Mouse (Mus musculus): Measurements from ENCODE around the gene Gnb4. TPM values are rescaled to one million over a fixed set of nuclear protein-coding genes. Genes with fewer than 3 reads are reported as not detected.

Gnb4 gene
- total and polyA plus RNA-seq, 3 experiments = 0.38 to 5.0 (median 0.41) TPM

GRCm38 (mm10) chr3:32660831-32661555 is 44.6 kb upstream of the Gnb4 start:
- H3K79me2 ChIP-seq (replicated peaks; ENCODE audit: control insufficient read depth, extremely low read depth, insufficient read depth, poor library complexity, severe bottlenecking) = no peaks in the 10 kb centered on the region
- H3K9ac ChIP-seq (ENCODE audit: insufficient read depth, low read depth) = no peak overlapping the region
- in situ Hi-C loops (cut with MboI; ENCODE audit: low pct_ligation_motif_present, low pct_unique_long_range_greater_than_20kb, low sequenced_read_pairs) = no loop called here
- no peaks in the 10 kb centered on the region for H3K9me3 ChIP-seq (replicated peaks; ENCODE audit: low read length)
- peaks cover 11 to 20% of the 10 kb centered on the region in 2 experiments for H3K4me1 ChIP-seq (ENCODE audit: control insufficient read depth in 1 of 2, insufficient read depth in 2 of 2)
- dilution Hi-C loops (cut with MboI; ENCODE audit: extremely low pct_ligation_motif_present, extremely low pct_unique_long_range_greater_than_20kb, low sequenced_read_pairs) = no loop called here
- peak; percentile 33 for DNase-seq (ENCODE audit: extremely low read depth)
- TF ChIP-seq MXI1 (IDR thresholded peaks at IDR 0.05; ENCODE audit: low read depth, low read length) (0 out of 2 replicates have a peak, but pooled peaks have one; percentile 9), CTCF (conservative IDR thresholded peaks at IDR 0.05 in 1 of 2, IDR thresholded peaks at IDR 0.05 in 1 of 2; ENCODE audit: low read depth in 2 of 2, low read length in 2 of 2) (no peak)
- no peaks in the 10 kb centered on the region for H3K27me3 ChIP-seq (replicated peaks)
- H3K27ac ChIP-seq (ENCODE audit: insufficient read depth, low read depth) = no peak overlapping the region
- H3K4me3 ChIP-seq (replicated peaks in 1 of 3; ENCODE audit: low read depth in 2 of 3, low read length in 2 of 3, poor library complexity in 1 of 3) = no peak overlapping the region
- H3K4me2 ChIP-seq (ENCODE audit: insufficient read depth, low read depth, poor library complexity, severe bottlenecking) = no peak overlapping the region
- no peaks in the 10 kb centered on the region for H3K36me3 ChIP-seq (replicated peaks in 1 of 2; ENCODE audit: control insufficient read depth in 1 of 2, insufficient read depth in 1 of 2, low read length in 1 of 2)

DNA sequence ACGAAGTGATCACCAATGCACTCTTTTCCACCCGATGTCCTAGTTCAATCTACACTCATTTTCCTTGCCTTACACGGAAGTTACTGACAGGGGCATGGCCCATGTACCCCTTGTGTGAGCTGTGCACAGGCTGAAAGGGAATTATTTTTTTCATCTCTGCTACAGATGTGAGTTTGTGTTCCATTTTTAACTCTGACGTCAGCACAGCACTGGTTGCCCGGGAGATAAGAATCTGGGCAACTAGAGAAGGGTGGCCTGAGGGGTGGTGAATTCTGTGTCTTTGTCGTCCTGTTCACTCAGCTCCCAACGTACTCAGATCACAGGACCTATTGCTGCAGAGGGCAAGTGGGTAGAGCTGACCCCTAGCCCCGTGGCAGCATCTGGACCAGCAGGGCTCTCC is 43.9 kb upstream of the Gnb4 start:
- dilution Hi-C loops (cut with MboI; ENCODE audit: extremely low pct_ligation_motif_present, extremely low pct_unique_long_range_greater_than_20kb, low sequenced_read_pairs) = no loop called here
- H3K9me3 ChIP-seq (replicated peaks; ENCODE audit: low read length) = no peaks in the 10 kb centered on the region
- H3K9ac ChIP-seq (ENCODE audit: insufficient read depth, low read depth) = no peak overlapping the region
- peaks cover 11 to 20% of the 10 kb centered on the region in 2 experiments for H3K4me1 ChIP-seq (ENCODE audit: control insufficient read depth in 1 of 2, insufficient read depth in 2 of 2)
- H3K36me3 ChIP-seq (replicated peaks in 1 of 2; ENCODE audit: control insufficient read depth in 1 of 2, insufficient read depth in 1 of 2, low read length in 1 of 2) = no peaks in the 10 kb centered on the region
- H3K79me2 ChIP-seq (replicated peaks; ENCODE audit: control insufficient read depth, extremely low read depth, insufficient read depth, poor library complexity, severe bottlenecking) = no peaks in the 10 kb centered on the region
- TF ChIP-seq MEF2A (IDR thresholded peaks at IDR 0.05; ENCODE audit: borderline replicate concordance, low read depth, low read length) = peak; percentile 99
- TF ChIP-seq EP300 (IDR thresholded peaks at IDR 0.05; ENCODE audit: low read length) = peak; percentile 39; the same call in 1 of the 2 replicates
- TF ChIP-seq JUND (conservative IDR thresholded peaks at IDR 0.05; ENCODE audit: low read depth, low read length) = peak; percentile 55; the same call in 1 of the 2 replicates
- no peak for TF ChIP-seq CHD2 (IDR thresholded peaks at IDR 0.05; ENCODE audit: low read length)
- no peak for TF ChIP-seq NELFE (IDR thresholded peaks at IDR 0.05; ENCODE audit: low read depth, low read length)
- TF ChIP-seq IRF4 (IDR thresholded peaks at IDR 0.05; ENCODE audit: low read depth, low read length) = peak; percentile 51; the same call in 1 of the 2 replicates
- 0 out of 2 replicates have a peak, but pooled peaks have one; percentile 46 for TF ChIP-seq MXI1 (IDR thresholded peaks at IDR 0.05; ENCODE audit: low read depth, low read length)
- no peak for TF ChIP-seq CHD1 (IDR thresholded peaks at IDR 0.05; ENCODE audit: low read depth, low read length)
- TF ChIP-seq JUN (IDR thresholded peaks at IDR 0.05; ENCODE audit: insufficient read depth, low read depth, low read length) = peak; percentile 86
- TF ChIP-seq MAFK (IDR thresholded peaks at IDR 0.05; ENCODE audit: insufficient replicate concordance, low read length) = no peak
- TF ChIP-seq ELF1 (IDR thresholded peaks at IDR 0.05; ENCODE audit: low read depth, low read length) = 0 out of 2 replicates have a peak, but pooled peaks have one; percentile 34
- TF ChIP-seq ZNF384 (IDR thresholded peaks at IDR 0.05; ENCODE audit: low read depth, low read length) = peak; percentile 75
- 0 out of 2 replicates have a peak, but pooled peaks have one; percentile 15 for TF ChIP-seq MAX (IDR thresholded peaks at IDR 0.05; ENCODE audit: low read length)
- no peaks in the 10 kb centered on the region for H3K27me3 ChIP-seq (replicated peaks)
- DNase-seq (ENCODE audit: extremely low read depth) = peak; percentile 65
- in situ Hi-C loops (cut with MboI; ENCODE audit: low pct_ligation_motif_present, low pct_unique_long_range_greater_than_20kb, low sequenced_read_pairs) = no loop called here
- peak overlapping the region; percentile 35; the same call in 1 of the 2 replicates for H3K4me2 ChIP-seq (ENCODE audit: insufficient read depth, low read depth, poor library complexity, severe bottlenecking)
- H3K4me3 ChIP-seq (replicated peaks in 1 of 3; ENCODE audit: low read depth in 2 of 3, low read length in 2 of 3, poor library complexity in 1 of 3) = no peak overlapping the region
- no peak overlapping the region for H3K27ac ChIP-seq (ENCODE audit: insufficient read depth, low read depth)

All from CH12.LX (cell line).